Mouse (Mus musculus) stomach, embryonic 16.5 days (tissue): ENCODE results near the gene Cd37. TPM values are rescaled to one million over a fixed set of nuclear protein-coding genes. Genes with fewer than 3 reads are reported as not detected.
A peak's percentile ranks its signal among the peaks of the same experiment; 100 is the strongest.

ENCODE experiments used
- ATAC-seq: fragments of 200-750 bp; cut with Nextera tagmentation; 2 replicates; pipeline ENCODE4 v1.8.0; 2017; ENCODE audit warnings: moderate number of reproducible peaks, moderate TSS enrichment; ENCODE audit not compliant: insufficient read depth, low FRiP score
- H3K27ac ChIP-seq: fragments of 300-500 bp; sonication (generic); 2 replicates; pipeline ENCODE4 v1.5.1; 2014; ENCODE audit warnings: low read length
- H3K27me3 ChIP-seq: fragments of 300-500 bp; sonication (generic); 2 replicates; pipeline ENCODE4 v1.6.1; 2014; ENCODE audit warnings: low read length, control low read depth, mixed read lengths; ENCODE audit not compliant: control insufficient read depth, insufficient read depth
- H3K36me3 ChIP-seq: fragments of 300-500 bp; sonication (generic); 2 replicates; pipeline ENCODE4 v1.6.1; 2014; ENCODE audit warnings: low read length; ENCODE audit not compliant: control insufficient read depth, insufficient read depth
- H3K4me1 ChIP-seq: fragments of 300-500 bp; sonication (generic); 2 replicates; pipeline ENCODE4 v1.6.1; 2014; ENCODE audit warnings: low read length, control low read depth, mixed read lengths; ENCODE audit not compliant: control insufficient read depth, insufficient read depth
- H3K4me2 ChIP-seq: fragments of 300-500 bp; sonication (generic); 2 replicates; pipeline ENCODE4 v1.6.1; 2014; ENCODE audit warnings: low read depth, low read length, mixed read lengths
- H3K4me3 ChIP-seq: fragments of 300-500 bp; sonication (generic); replicated peaks from 2 replicates; pipeline ENCODE4 v1.5.1; 2014; ENCODE audit warnings: mild to moderate bottlenecking, low read length
- H3K9ac ChIP-seq: fragments of 300-500 bp; sonication (generic); 2 replicates; pipeline ENCODE4 v1.6.1; 2014; ENCODE audit warnings: low read length
- H3K9me3 ChIP-seq: fragments of 300-500 bp; sonication (generic); replicated peaks from 2 replicates; pipeline ENCODE4 v1.6.1; 2016; ENCODE audit warnings: low read length, control low read depth; ENCODE audit not compliant: control insufficient read depth
- WGBS: fragments of 180-500 bp; shearing (Covaris S2); extraction: QIAGEN DNeasy Blood & Tissue Kit; methylation state at CpG from one replicate; pipeline ENCODE4 v1.1.7; 2014; 5-methylcytosine and 5-hydroxymethylcytosine counted together
- polyA plus RNA-seq: library from polyadenylated mRNA; unstranded; fragments of >200 nt; fragmentation: Nextera tagmentation; extraction: Ambion mirVana; gene quantifications from 2 replicates; pipeline ENCODE4 v1.2.1, GENCODE M21; 2015

Gene Cd37
- polyA plus RNA-seq, 1 experiment from 2014 or later, result 5.0 TPM

GRCm38 (mm10) chr7:45213708-45214107 is 25.2 kb downstream of the Cd37 start:
- no peaks in the 10 kb centered on the region for H3K9me3 ChIP-seq
- no peak for ATAC-seq
- peaks cover 26% of the 10 kb centered on the region for H3K4me1 ChIP-seq
- 71% methylated on average over 5 of the region's 5 CpGs for WGBS
- no peak overlapping the region for H3K27ac ChIP-seq
- H3K4me2 ChIP-seq, result no peak overlapping the region
- H3K9ac ChIP-seq, result no peak overlapping the region
- H3K4me3 ChIP-seq, result no peak overlapping the region
- peaks cover 5% of the 10 kb centered on the region; the same call in 1 of the 2 replicates for H3K36me3 ChIP-seq
- peaks cover 8% of the 10 kb centered on the region for H3K27me3 ChIP-seq

DNA sequence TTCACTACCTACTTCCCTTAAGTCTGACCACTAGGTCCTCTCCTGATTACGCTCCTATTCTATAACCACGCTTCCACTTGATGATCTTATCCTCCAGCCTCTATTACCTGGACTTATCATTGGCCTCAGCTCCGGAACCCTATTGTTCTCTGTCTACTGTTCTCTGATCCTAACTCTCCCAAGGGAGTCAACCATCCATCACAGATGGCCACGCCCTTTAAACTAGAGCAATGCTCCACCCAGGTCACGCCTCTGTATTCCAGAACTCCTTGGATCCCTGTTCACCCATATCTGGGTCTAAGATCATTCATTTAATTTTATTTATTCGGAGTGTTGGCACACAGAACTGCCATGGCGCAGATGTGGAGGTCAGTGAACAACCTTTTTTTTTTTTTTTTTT is 26.6 kb downstream of the Cd37 start:
- Histone ChIP-seq H3K27ac (no peak overlapping the region), H3K9me3 (no peaks in the 10 kb centered on the region), H3K4me1 (peaks cover 20% of the 10 kb centered on the region), H3K4me2 (no peak overlapping the region; the same call in 1 of the 2 replicates), H3K9ac (no peak overlapping the region), H3K27me3 (peaks cover 8% of the 10 kb centered on the region), H3K36me3 (no peaks in the 10 kb centered on the region), H3K4me3 (no peak overlapping the region)
- WGBS, result 74% methylated on average over 7 of the region's 7 CpGs
- ATAC-seq, result no peak

GRCm38 (mm10) chr7:45211851-45212251 is 27.1 kb downstream of the Cd37 start, which contains the start of gene Dkkl1:
Gene Dkkl1, minus strand, starts transcription at chr7:45212147.
- Histone ChIP-seq H3K4me2 (peak within 1 kb of the TSS; percentile 43), H3K36me3 (no peaks in the 10 kb centered on the region), H3K27me3 (peaks cover 8% of the 10 kb centered on the region), H3K4me3 (0 out of 2 replicates have a peak within 1 kb of the TSS, but pooled peaks have one; percentile 15), H3K9ac (peak within 1 kb of the TSS; percentile 7; the same call in 1 of the 2 replicates), H3K4me1 (peaks cover 15% of the 10 kb centered on the region), H3K9me3 (no peaks in the 10 kb centered on the region), H3K27ac (no peak within 1 kb of the TSS)
- ATAC-seq, result no peak
- WGBS, result 2% methylated on average over 17 of the region's 17 CpGs

GRCm38 (mm10) chr7:45211070-45211469 is 27.8 kb downstream of the Cd37 start:
- WGBS, result 58% methylated on average over 10 of the region's 10 CpGs
- no peak for ATAC-seq
- Histone ChIP-seq H3K9me3 (no peaks in the 10 kb centered on the region), H3K9ac (no peak overlapping the region; the same call in 1 of the 2 replicates), H3K4me2 (peak overlapping the region; percentile 43; the same call in 1 of the 2 replicates), H3K27me3 (peaks cover 8% of the 10 kb centered on the region), H3K4me3 (no peak overlapping the region), H3K27ac (no peak overlapping the region), H3K4me1 (peaks cover 15% of the 10 kb centered on the region), H3K36me3 (no peaks in the 10 kb centered on the region)

GRCm38 (mm10) chr7:45208260-45208659 is 30.7 kb downstream of the Cd37 start:
- no peaks in the 10 kb centered on the region for H3K9me3 ChIP-seq
- H3K4me3 ChIP-seq, result no peak overlapping the region
- 78% methylated on average over 6 of the region's 6 CpGs for WGBS
- H3K27ac ChIP-seq, result no peak overlapping the region
- peaks cover 8% of the 10 kb centered on the region for H3K27me3 ChIP-seq
- H3K4me1 ChIP-seq, result peaks cover 12% of the 10 kb centered on the region
- no peak overlapping the region for H3K9ac ChIP-seq
- H3K4me2 ChIP-seq, result no peak overlapping the region
- H3K36me3 ChIP-seq, result no peaks in the 10 kb centered on the region
- ATAC-seq, result no peak

DNA sequence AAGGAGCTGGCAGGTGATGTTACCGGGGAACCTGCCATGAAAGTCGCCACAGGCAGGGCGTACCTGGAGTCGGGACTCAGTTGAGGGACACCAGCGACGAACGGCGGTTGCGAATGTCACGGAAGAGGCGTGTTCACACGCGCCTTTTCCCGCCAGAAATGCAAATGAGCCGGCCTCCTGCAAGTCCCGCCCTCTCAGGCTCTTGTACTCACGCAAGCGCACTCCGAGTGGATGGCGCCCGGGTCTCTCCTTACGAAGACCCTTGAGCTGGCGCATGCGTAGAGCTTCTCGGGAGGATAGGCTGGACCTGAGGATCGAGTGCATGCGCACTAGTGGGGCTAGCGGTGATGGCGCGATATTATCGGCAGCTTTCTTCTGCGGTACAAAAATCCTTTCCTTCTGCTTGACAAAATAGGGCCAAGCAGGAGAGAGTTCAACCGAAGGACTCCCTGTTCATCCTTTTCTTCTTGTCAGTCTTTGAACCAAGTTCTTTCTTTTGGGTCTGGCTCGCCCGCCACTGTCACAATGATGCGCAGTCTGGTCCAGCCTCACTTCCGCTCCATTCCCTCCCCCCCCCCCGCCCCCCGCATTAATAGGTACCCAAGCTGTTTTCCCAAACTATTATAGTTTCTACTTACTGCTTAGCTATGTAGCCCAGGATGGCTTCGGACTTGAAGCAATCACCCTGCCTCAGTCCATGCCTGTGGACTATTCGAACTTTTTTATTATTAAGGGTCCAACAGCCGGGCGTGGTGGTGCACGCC is 34.4 kb downstream of the Cd37 start, which contains the start of gene Ccdc155:
Ccdc155 (minus strand) TSS at position 513 of the 764 bp plus-strand sequence.
- no peaks in the 10 kb centered on the region for H3K9me3 ChIP-seq
- peak within 1 kb of the TSS; percentile 54 for H3K4me3 ChIP-seq
- WGBS, result 8% methylated on average over 44 of the region's 44 CpGs
- no peak within 1 kb of the TSS for H3K27ac ChIP-seq
- ATAC-seq, result peak; percentile 95
- H3K4me2 ChIP-seq, result peak within 1 kb of the TSS; percentile 60
- H3K36me3 ChIP-seq, result no peaks in the 10 kb centered on the region
- H3K4me1 ChIP-seq, result no peaks in the 10 kb centered on the region
- no peaks in the 10 kb centered on the region for H3K27me3 ChIP-seq
- H3K9ac ChIP-seq, result peak within 1 kb of the TSS; percentile 57

DNA sequence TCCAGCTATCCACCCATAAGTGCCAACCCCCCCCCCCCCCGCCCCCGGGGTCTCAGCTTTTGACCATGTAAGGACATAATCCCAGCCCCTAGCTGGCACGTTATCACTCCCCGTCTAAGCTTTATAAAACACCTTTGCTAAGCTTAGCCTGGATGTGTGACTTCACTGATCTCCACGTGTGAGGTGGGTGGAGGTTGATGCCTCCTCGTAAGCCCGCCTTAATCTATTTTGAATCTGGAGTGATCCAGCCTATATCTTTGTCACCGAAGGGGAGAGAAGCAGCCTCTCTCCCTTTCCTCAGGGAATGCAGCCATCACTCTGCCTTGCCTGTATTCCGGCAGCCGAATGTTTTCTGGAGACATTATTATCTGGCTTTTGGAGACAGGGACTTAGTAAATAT is 36.3 kb downstream of the Cd37 start:
- Histone ChIP-seq H3K27ac (peak overlapping the region; percentile 40; the same call in 1 of the 2 replicates), H3K4me2 (no peak overlapping the region), H3K4me1 (no peaks in the 10 kb centered on the region), H3K27me3 (no peaks in the 10 kb centered on the region), H3K9me3 (no peaks in the 10 kb centered on the region), H3K36me3 (no peaks in the 10 kb centered on the region), H3K4me3 (no peak overlapping the region), H3K9ac (no peak overlapping the region)
- no peak for ATAC-seq
- WGBS, result 39% methylated on average over 10 of the region's 10 CpGs

- Histone ChIP-seq H3K9me3 (no peaks in the 10 kb centered on the region), H3K4me2 (no peak overlapping the region), H3K36me3 (no peaks in the 10 kb centered on the region), H3K27me3 (no peaks in the 10 kb centered on the region; the same call in 1 of the 2 replicates), H3K4me1 (no peaks in the 10 kb centered on the region), H3K27ac (no peak overlapping the region), H3K4me3 (no peak overlapping the region), H3K9ac (peak overlapping the region; percentile 28; the same call in 1 of the 2 replicates)
- WGBS, result 72% methylated on average over 11 of the region's 11 CpGs
- ATAC-seq, result no peak
Measured at GRCm38 (mm10) chr7:45198961-45199360, 40.0 kb downstream of the Cd37 start.

DNA sequence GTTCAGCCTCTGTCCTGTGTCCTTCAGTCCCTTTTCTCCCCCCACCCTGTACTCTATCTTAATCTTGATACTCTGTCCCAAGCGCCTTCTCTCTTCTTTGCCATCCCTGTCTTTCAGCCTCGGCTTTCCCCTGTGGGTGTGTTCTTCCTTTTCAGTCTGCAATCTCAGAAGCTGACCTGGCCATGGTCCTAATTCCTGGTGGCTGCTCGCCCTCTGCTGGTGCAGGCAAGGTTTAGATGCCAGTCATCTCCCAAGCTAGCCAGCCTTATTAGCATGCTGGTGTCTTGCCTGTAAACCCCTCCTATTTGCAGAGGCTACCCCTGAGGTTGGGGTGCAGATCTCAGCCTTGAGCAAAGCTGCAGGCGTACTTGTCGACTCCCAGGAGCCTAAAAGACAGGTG is 40.5 kb downstream of the Cd37 start:
- 12% methylated on average over 5 of the region's 5 CpGs for WGBS
- no peaks in the 10 kb centered on the region for H3K4me1 ChIP-seq
- no peaks in the 10 kb centered on the region for H3K9me3 ChIP-seq
- no peak overlapping the region for H3K4me2 ChIP-seq
- ATAC-seq, result 0 out of 2 replicates have a peak, but pooled peaks have one; percentile 39
- H3K4me3 ChIP-seq, result no peak overlapping the region
- H3K36me3 ChIP-seq, result no peaks in the 10 kb centered on the region
- H3K9ac ChIP-seq, result peak overlapping the region; percentile 28; the same call in 1 of the 2 replicates
- no peaks in the 10 kb centered on the region; the same call in 1 of the 2 replicates for H3K27me3 ChIP-seq
- no peak overlapping the region for H3K27ac ChIP-seq
